Mouse (Mus musculus): Measurements from ENCODE around the gene Fam181b.

DNA sequence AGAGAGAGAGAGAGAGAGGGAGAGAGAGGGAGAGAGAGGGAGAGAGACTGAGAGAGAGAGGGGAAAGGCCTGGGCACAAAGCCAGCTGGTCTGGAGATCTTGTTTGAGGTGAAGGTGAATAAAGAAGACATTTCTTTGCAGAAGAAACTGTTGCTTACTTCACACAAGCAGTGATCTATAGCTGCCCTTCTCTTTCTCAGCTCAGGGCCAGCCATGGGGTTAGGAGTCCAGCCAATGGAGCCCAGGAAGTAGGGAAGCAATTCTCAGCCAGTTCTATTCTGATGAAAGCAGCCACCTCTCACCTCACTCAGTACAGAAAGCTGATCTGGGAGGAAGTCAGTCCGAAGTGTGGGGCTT is 41.2 kb upstream of the Fam181b start:
- no peak for TF ChIP-seq CTCF (conservative IDR thresholded peaks at IDR 0.05; ENCODE audit: insufficient read depth, insufficient read length, low read depth, low read length)
- no peak for TF ChIP-seq POLR2A (IDR thresholded peaks at IDR 0.05; ENCODE audit: low read depth, low read length)
